Mouse (Mus musculus): ENCODE measurements around the gene Iqcf3. TPM values are rescaled to one million over a fixed set of nuclear protein-coding genes. Genes with fewer than 3 reads are reported as not detected.

Iqcf3 gene
- total and polyA plus RNA-seq, 2 experiments from 2014 or later: not detected

- ATAC-seq (ENCODE audit: low FRiP score) (peak; percentile 81), DNase-seq (ENCODE audit: low spot score) (peak; percentile 92)
- no peak for TF ChIP-seq CTCF (IDR thresholded peaks at IDR 0.05)
- H3K27me3 ChIP-seq (ENCODE audit: insufficient read depth, low read length): no peaks in the 10 kb centered on the region
- no peaks in the 10 kb centered on the region for H3K9me3 ChIP-seq (ENCODE audit: low read length)
- H3K36me3 ChIP-seq (ENCODE audit: insufficient read depth, low read length): peaks cover 30% of the 10 kb centered on the region
- H3K9ac ChIP-seq (replicated peaks; ENCODE audit: low read length, poor library complexity, severe bottlenecking): peak overlapping the region; percentile 89
- peak overlapping the region; percentile 52 for H3K4me3 ChIP-seq (ENCODE audit: low read depth, low read length)
- peak overlapping the region; percentile 94 for H3K4me2 ChIP-seq (ENCODE audit: low read depth, low read length, poor library complexity, severe bottlenecking)
- H3K27ac ChIP-seq (ENCODE audit: low read depth, low read length): peak overlapping the region; percentile 89
- no peaks in the 10 kb centered on the region; the same call in 1 of the 2 replicates for H3K4me1 ChIP-seq (ENCODE audit: insufficient read depth, low read length)
- 2% methylated on average over 81 of the region's 99 CpGs for WGBS
These were observed 96.5 kb downstream of the Iqcf3 start for GRCm38 (mm10) chr9:106464751-106465541.

GRCm38 (mm10) chr9:106463122-106464063, 98.0 kb downstream of the Iqcf3 start:
- H3K4me3 ChIP-seq (ENCODE audit: low read depth, low read length): no peak overlapping the region
- TF ChIP-seq CTCF (IDR thresholded peaks at IDR 0.05): no peak
- no peaks in the 10 kb centered on the region for H3K9me3 ChIP-seq (ENCODE audit: low read length)
- no peaks in the 10 kb centered on the region for H3K27me3 ChIP-seq (ENCODE audit: insufficient read depth, low read length)
- H3K4me1 ChIP-seq (ENCODE audit: insufficient read depth, low read length): no peaks in the 10 kb centered on the region; the same call in 1 of the 2 replicates
- H3K9ac ChIP-seq (replicated peaks; ENCODE audit: low read length, poor library complexity, severe bottlenecking): no peak overlapping the region
- ATAC-seq (ENCODE audit: low FRiP score): no peak
- H3K27ac ChIP-seq (ENCODE audit: low read depth, low read length): no peak overlapping the region
- WGBS: 81% methylated on average over 20 of the region's 21 CpGs
- H3K4me2 ChIP-seq (ENCODE audit: low read depth, low read length, poor library complexity, severe bottlenecking): no peak overlapping the region
- no peak for DNase-seq (ENCODE audit: low spot score)
- H3K36me3 ChIP-seq (ENCODE audit: insufficient read depth, low read length): peaks cover 33% of the 10 kb centered on the region

- no peak overlapping the region for H3K27ac ChIP-seq (ENCODE audit: low read depth, low read length)
- ATAC-seq (ENCODE audit: low FRiP score) (no peak), DNase-seq (ENCODE audit: low spot score) (no peak)
- H3K4me3 ChIP-seq (ENCODE audit: low read depth, low read length): no peak overlapping the region
- peaks cover 33% of the 10 kb centered on the region for H3K36me3 ChIP-seq (ENCODE audit: insufficient read depth, low read length)
- peaks cover 5% of the 10 kb centered on the region; the same call in 1 of the 2 replicates for H3K4me1 ChIP-seq (ENCODE audit: insufficient read depth, low read length)
- no peaks in the 10 kb centered on the region for H3K9me3 ChIP-seq (ENCODE audit: low read length)
- no peak overlapping the region for H3K4me2 ChIP-seq (ENCODE audit: low read depth, low read length, poor library complexity, severe bottlenecking)
- no peaks in the 10 kb centered on the region for H3K27me3 ChIP-seq (ENCODE audit: insufficient read depth, low read length)
- WGBS: 91% methylated on average over 12 of the region's 12 CpGs
- no peak for TF ChIP-seq CTCF (IDR thresholded peaks at IDR 0.05)
- H3K9ac ChIP-seq (replicated peaks; ENCODE audit: low read length, poor library complexity, severe bottlenecking): no peak overlapping the region
These were observed 99.0 kb downstream of the Iqcf3 start for GRCm38 (mm10) chr9:106462430-106462800.

- ATAC-seq (ENCODE audit: low FRiP score): no peak
- TF ChIP-seq CTCF (IDR thresholded peaks at IDR 0.05): no peak
- Histone ChIP-seq H3K9ac (replicated peaks; ENCODE audit: low read length, poor library complexity, severe bottlenecking) (no peak overlapping the region), H3K9me3 (ENCODE audit: low read length) (no peaks in the 10 kb centered on the region), H3K4me3 (ENCODE audit: low read depth, low read length) (no peak overlapping the region), H3K4me1 (ENCODE audit: insufficient read depth, low read length) (peaks cover 11% of the 10 kb centered on the region), H3K4me2 (ENCODE audit: low read depth, low read length, poor library complexity, severe bottlenecking) (no peak overlapping the region), H3K27me3 (ENCODE audit: insufficient read depth, low read length) (no peaks in the 10 kb centered on the region), H3K36me3 (ENCODE audit: insufficient read depth, low read length) (peaks cover 36% of the 10 kb centered on the region), H3K27ac (ENCODE audit: low read depth, low read length) (no peak overlapping the region)
- no peak for DNase-seq (ENCODE audit: low spot score)
- WGBS: 85% methylated on average over 13 of the region's 16 CpGs
These were observed 99.6 kb downstream of the Iqcf3 start for GRCm38 (mm10) chr9:106461641-106462429.

- H3K9ac ChIP-seq (replicated peaks; ENCODE audit: low read length, poor library complexity, severe bottlenecking): no peak overlapping the region
- peaks cover 19% of the 10 kb centered on the region for H3K4me1 ChIP-seq (ENCODE audit: insufficient read depth, low read length)
- H3K9me3 ChIP-seq (ENCODE audit: low read length): no peaks in the 10 kb centered on the region
- ATAC-seq (ENCODE audit: low FRiP score) (no peak), DNase-seq (ENCODE audit: low spot score) (no peak)
- H3K36me3 ChIP-seq (ENCODE audit: insufficient read depth, low read length): peaks cover 37% of the 10 kb centered on the region
- H3K27ac ChIP-seq (ENCODE audit: low read depth, low read length): no peak overlapping the region
- no peak overlapping the region for H3K4me2 ChIP-seq (ENCODE audit: low read depth, low read length, poor library complexity, severe bottlenecking)
- no peak overlapping the region for H3K4me3 ChIP-seq (ENCODE audit: low read depth, low read length)
- no peak for TF ChIP-seq CTCF (IDR thresholded peaks at IDR 0.05)
- 92% methylated on average over 9 of the region's 9 CpGs for WGBS
- no peaks in the 10 kb centered on the region for H3K27me3 ChIP-seq (ENCODE audit: insufficient read depth, low read length)
These were observed 100.4 kb downstream of the Iqcf3 start for GRCm38 (mm10) chr9:106461026-106461415.
